Mouse (Mus musculus): Measurements from ENCODE around the gene Cd2.

DNA sequence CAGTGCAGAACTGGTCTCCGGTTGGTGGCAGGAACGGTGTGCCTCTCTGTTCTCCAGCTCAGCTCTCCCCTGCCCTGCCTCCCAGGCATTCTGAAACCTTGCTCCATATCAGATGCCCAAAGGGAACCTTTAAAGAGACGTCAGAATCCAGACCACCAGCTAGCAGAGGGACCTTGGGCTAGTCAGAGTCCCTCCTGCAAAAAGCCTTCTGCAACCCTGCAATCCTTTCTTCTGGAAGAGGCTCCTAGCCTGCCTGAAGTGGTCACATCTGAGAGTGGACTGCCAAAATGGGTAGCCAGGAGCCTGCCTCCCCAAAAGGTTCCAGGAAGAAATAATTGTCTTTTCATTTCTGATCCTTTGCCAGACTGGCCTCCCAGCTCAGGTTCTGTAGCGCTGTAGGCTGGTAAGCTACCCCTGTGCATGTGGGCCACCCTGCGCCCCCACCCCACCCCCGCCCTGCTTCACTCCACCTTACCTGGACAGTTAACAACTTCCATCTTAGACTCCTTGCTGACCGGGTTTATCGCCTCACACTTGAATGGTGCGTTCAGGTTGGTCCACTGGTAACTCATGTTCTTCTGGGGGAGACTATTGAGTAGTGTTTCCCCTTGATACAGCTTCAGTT, 5.1 kb downstream of the Cd2 start:
- TF ChIP-seq POLR2A (IDR thresholded peaks at IDR 0.05; ENCODE audit: low read depth, low read length) (no peak), CTCF (conservative IDR thresholded peaks at IDR 0.05; ENCODE audit: insufficient read depth, insufficient read length, low read depth, low read length) (no peak)
